Mouse (Mus musculus) neural tube, embryonic 14.5 days (tissue): ENCODE measurements around the gene Ccdc9b. TPM values are rescaled to one million over a fixed set of nuclear protein-coding genes. Genes with fewer than 3 reads are reported as not detected.

Experiments
- ATAC-seq: fragments of 200-750 bp; cut with Nextera tagmentation; 2 replicates; pipeline ENCODE4 v1.8.0; 2017; ENCODE audit warnings: low read depth, mild to moderate bottlenecking, moderate TSS enrichment, moderate library complexity
- H3K27ac ChIP-seq: fragments of 300-500 bp; sonication (generic); 2 replicates; pipeline ENCODE4 v1.5.1; 2014; ENCODE audit warnings: low read depth, mild to moderate bottlenecking, control low read depth, low read length, moderate library complexity, mixed read lengths
- H3K27me3 ChIP-seq: fragments of 300-500 bp; sonication (generic); 2 replicates; pipeline ENCODE4 v1.6.1; 2014; ENCODE audit warnings: low read length; ENCODE audit not compliant: control insufficient read depth, insufficient read depth
- H3K36me3 ChIP-seq: fragments of 300-500 bp; sonication (generic); 2 replicates; pipeline ENCODE4 v1.6.1; 2014; ENCODE audit warnings: low read length, mixed read lengths; ENCODE audit not compliant: control insufficient read depth, insufficient read depth
- H3K4me1 ChIP-seq: fragments of 300-500 bp; sonication (generic); 2 replicates; pipeline ENCODE4 v1.6.1; 2014; ENCODE audit warnings: low read length; ENCODE audit not compliant: control insufficient read depth, insufficient read depth
- H3K4me2 ChIP-seq: fragments of 300-500 bp; sonication (generic); 2 replicates; pipeline ENCODE4 v1.6.1; 2014; ENCODE audit warnings: mild to moderate bottlenecking, low read depth, low read length, control low read depth
- H3K4me3 ChIP-seq: fragments of 300-500 bp; sonication (generic); 2 replicates; pipeline ENCODE4 v1.5.1; 2014; ENCODE audit warnings: low read depth, low read length, control low read depth, mixed read lengths
- H3K9ac ChIP-seq: fragments of 300-500 bp; sonication (generic); replicated peaks from 2 replicates; pipeline ENCODE4 v1.6.1; 2014; ENCODE audit warnings: low read depth, mild to moderate bottlenecking, control low read depth, low read length, mixed read lengths
- H3K9me3 ChIP-seq: fragments of 300-500 bp; sonication (generic); 2 replicates; pipeline ENCODE4 v1.6.1; 2016; ENCODE audit warnings: low read length; ENCODE audit not compliant: control insufficient read depth
- WGBS: fragments of 180-500 bp; shearing (Covaris S2); extraction: QIAGEN DNeasy Blood & Tissue Kit; methylation state at CpG from one replicate; pipeline ENCODE4 v1.1.7; 2014; 5-methylcytosine and 5-hydroxymethylcytosine counted together
- polyA plus RNA-seq: library from polyadenylated mRNA; unstranded; fragments of >200 nt; fragmentation: Nextera tagmentation; extraction: Ambion mirVana; gene quantifications from 2 replicates; pipeline ENCODE4 v1.2.1, GENCODE M21; 2014

The Ccdc9b gene
- polyA plus RNA-seq, 1 experiment from 2014 or later, result 0.60 TPM

DNA sequence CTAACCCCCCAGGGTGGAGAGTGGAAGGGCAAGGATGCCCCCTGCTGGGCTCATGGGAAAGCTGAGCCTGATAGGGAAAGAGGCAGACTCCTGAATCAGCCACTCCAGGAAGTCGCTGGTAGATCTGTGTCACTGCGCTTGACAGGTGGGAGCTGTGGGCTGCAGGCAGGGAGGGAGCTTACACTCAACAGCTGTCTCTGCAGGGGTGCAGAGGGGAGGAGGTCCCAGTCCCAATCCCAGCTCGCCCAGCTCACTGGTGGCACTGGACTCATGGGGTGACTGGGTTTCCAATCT is 31.9 kb downstream of the Ccdc9b start:
- 13% methylated on average over 3 of the region's 3 CpGs for WGBS
- no peaks in the 10 kb centered on the region for H3K4me1 ChIP-seq
- no peak overlapping the region for H3K4me3 ChIP-seq
- no peak overlapping the region for H3K27ac ChIP-seq
- no peaks in the 10 kb centered on the region for H3K36me3 ChIP-seq
- H3K9ac ChIP-seq, result no peak overlapping the region
- H3K27me3 ChIP-seq, result no peaks in the 10 kb centered on the region
- no peak overlapping the region for H3K4me2 ChIP-seq
- H3K9me3 ChIP-seq, result no peaks in the 10 kb centered on the region
- no peak for ATAC-seq

DNA sequence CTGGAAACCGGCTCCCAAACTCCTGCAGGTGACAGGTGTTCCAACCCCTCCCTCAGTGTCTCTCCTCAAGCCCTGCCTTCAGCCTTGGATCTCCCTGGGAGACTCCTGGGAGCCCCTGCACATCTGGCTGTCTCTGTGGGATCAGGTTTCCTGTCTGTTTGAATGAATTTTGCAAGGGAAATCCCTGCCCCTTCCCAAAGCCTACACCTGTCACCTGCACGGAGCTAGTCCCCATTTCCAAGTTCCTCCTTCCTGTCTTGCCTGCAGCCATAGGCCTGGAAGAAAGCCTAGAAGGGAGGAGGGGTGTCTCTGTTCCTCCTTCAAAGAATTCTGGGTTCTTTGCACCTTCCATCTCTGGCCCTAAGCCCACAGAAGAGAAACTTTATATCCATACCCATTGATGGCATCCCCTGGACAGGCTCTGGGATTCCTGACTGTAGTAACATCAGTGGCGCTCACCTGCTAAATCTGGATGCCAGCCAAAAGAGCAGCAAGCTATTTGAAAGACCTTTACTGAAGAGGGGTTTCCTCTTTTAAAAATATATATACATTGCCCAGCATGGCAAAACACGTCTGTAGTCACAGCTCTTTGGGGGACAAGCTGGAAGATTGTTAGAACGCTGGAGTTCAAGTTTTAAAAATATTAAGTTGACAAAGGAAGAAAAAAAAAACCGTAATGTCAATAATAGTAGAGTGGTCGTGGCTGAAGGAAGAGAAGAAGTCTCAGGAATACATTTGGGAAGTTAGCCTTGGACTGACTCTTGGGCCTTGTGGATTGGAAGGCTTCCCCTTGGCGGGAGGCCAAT is 32.4 kb downstream of the Ccdc9b start:
- ATAC-seq, result no peak
- Histone ChIP-seq H3K4me2 (no peak overlapping the region), H3K36me3 (no peaks in the 10 kb centered on the region), H3K4me1 (no peaks in the 10 kb centered on the region), H3K9me3 (no peaks in the 10 kb centered on the region), H3K9ac (no peak overlapping the region), H3K27ac (no peak overlapping the region), H3K27me3 (no peaks in the 10 kb centered on the region), H3K4me3 (no peak overlapping the region)
- 26% methylated on average over 8 of the region's 8 CpGs for WGBS

DNA sequence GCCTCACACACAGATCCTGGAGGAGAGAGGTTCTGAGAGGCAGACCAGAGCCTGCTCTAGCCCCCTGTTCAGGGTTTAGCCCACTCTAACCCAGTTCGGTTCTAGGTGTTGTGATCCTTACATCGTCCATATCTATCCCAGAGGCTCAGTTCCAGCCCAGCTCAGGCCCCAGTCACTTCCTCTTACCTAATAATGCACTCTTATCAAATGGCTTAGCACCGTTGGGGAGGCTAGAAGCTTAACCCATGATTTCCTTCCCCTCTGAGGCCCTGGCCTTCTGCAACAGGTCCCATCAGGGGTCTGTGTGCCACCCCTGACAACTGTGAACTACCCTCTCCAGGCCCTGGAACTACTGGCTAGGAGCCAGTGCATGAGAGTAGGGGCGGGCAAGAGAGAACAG is 33.3 kb downstream of the Ccdc9b start:
- no peak for ATAC-seq

DNA sequence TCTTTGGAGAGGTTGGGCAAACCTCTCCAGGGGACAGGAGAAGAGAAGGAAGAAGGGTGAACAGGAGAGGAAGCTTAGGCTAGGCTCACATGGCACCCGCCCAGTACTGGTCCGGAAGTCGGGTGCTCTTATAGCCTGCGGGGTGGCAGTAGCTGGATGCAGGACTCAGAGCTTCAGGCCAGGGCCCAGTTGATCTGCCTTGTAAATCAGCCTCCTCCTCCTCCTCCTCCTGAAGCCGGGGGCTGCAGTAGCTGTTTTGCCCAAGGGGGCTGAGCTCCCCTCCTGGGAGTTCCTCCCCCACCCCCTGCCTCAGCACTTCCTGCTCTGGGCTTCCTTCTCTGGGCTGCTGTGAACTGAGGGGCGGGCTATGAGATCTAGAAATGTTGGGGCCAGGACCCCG is 34.1 kb downstream of the Ccdc9b start, which contains the start of gene Plcb2:
Gene Plcb2, minus strand, starts transcription at position 102 of the 400 bp plus-strand sequence.
- Histone ChIP-seq H3K27me3 (no peaks in the 10 kb centered on the region), H3K27ac (no peak within 1 kb of the TSS), H3K4me1 (no peaks in the 10 kb centered on the region), H3K36me3 (no peaks in the 10 kb centered on the region), H3K4me3 (no peak within 1 kb of the TSS), H3K9ac (no peak within 1 kb of the TSS), H3K9me3 (no peaks in the 10 kb centered on the region), H3K4me2 (no peak within 1 kb of the TSS)
- 23% methylated on average over 6 of the region's 7 CpGs for WGBS
- no peak for ATAC-seq

More for the DNA sequence above, 33.3 kb downstream of the Ccdc9b start:
- WGBS, result 48% methylated on average over 4 of the region's 4 CpGs
- Histone ChIP-seq H3K36me3 (no peaks in the 10 kb centered on the region), H3K4me3 (no peak overlapping the region), H3K9ac (no peak overlapping the region), H3K27ac (no peak overlapping the region), H3K4me2 (no peak overlapping the region), H3K27me3 (no peaks in the 10 kb centered on the region), H3K4me1 (no peaks in the 10 kb centered on the region), H3K9me3 (no peaks in the 10 kb centered on the region)

DNA sequence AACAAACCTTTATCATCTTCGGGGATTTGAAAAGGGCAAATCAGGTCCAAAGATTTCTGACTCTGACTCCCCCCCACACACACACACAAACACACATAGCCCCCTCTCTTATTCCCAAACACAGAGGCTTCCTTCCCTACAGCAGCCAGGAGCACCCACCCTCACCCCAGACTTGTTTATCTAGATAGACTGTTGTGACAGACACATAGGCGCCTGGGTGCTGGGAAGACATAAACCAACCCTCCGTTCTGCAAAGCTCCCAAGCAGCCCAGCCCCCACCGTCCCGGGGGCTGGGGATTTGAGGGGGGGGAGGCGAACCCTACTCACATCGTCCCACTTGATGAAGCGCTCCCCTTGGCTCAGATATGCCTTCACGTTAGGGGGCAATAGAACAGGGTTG is 34.5 kb downstream of the Ccdc9b start:
- no peak overlapping the region for H3K27ac ChIP-seq
- H3K4me3 ChIP-seq, result no peak overlapping the region
- no peak for ATAC-seq
- no peaks in the 10 kb centered on the region for H3K4me1 ChIP-seq
- no peaks in the 10 kb centered on the region for H3K27me3 ChIP-seq
- 26% methylated on average over 9 of the region's 9 CpGs for WGBS
- H3K36me3 ChIP-seq, result no peaks in the 10 kb centered on the region
- no peaks in the 10 kb centered on the region for H3K9me3 ChIP-seq
- H3K9ac ChIP-seq, result no peak overlapping the region
- H3K4me2 ChIP-seq, result no peak overlapping the region

DNA sequence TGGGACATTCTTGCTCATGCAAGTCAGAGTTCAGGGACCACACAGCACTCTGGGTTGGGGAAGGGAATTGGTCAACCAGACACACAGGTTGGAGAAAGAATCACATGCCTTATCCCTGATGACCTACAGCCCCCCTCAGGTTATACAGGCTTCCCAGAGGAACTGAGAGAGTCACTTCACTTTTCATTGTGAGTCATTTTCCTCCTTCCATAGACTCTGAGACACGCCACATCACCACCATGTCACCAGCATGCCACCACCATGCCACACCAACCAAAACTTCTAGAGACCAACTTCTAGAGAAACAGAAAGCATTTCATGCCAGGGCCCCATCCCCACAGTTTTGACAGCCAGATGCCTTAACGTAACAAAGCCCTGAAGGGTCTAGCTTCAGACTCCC is 35.6 kb downstream of the Ccdc9b start:
- H3K27ac ChIP-seq, result no peak overlapping the region
- no peaks in the 10 kb centered on the region for H3K4me1 ChIP-seq
- no peaks in the 10 kb centered on the region for H3K27me3 ChIP-seq
- H3K9ac ChIP-seq, result no peak overlapping the region
- no peaks in the 10 kb centered on the region for H3K9me3 ChIP-seq
- H3K4me2 ChIP-seq, result no peak overlapping the region
- no peak overlapping the region for H3K4me3 ChIP-seq
- no peak for ATAC-seq
- 89% methylated on average over 2 of the region's 2 CpGs for WGBS
- no peaks in the 10 kb centered on the region for H3K36me3 ChIP-seq

DNA sequence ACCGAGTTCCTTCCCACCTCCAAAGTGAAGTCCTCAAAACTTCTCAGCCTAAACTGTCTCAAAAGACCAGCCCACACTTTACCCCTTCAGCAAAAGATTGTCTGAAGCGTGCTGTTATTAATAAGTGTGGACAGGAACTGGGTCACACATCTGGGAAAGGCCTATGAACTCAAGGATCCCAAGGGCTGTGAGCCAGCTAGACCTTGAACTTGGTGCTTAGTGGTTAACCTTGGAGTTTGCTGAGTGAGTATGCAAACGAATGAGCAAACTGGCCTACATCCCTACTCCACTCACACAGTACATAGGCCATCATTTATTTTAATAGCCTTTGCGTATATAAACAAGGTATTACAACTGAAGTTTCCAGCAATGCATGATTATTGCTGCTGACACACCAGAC is 37.0 kb downstream of the Ccdc9b start:
- H3K36me3 ChIP-seq, result no peaks in the 10 kb centered on the region
- no peak for ATAC-seq
- H3K27ac ChIP-seq, result no peak overlapping the region
- no peak overlapping the region for H3K4me3 ChIP-seq
- H3K9ac ChIP-seq, result no peak overlapping the region
- no peaks in the 10 kb centered on the region for H3K27me3 ChIP-seq
- 84% methylated on average over 4 of the region's 4 CpGs for WGBS
- no peak overlapping the region for H3K4me2 ChIP-seq
- H3K4me1 ChIP-seq, result no peaks in the 10 kb centered on the region
- H3K9me3 ChIP-seq, result no peaks in the 10 kb centered on the region

DNA sequence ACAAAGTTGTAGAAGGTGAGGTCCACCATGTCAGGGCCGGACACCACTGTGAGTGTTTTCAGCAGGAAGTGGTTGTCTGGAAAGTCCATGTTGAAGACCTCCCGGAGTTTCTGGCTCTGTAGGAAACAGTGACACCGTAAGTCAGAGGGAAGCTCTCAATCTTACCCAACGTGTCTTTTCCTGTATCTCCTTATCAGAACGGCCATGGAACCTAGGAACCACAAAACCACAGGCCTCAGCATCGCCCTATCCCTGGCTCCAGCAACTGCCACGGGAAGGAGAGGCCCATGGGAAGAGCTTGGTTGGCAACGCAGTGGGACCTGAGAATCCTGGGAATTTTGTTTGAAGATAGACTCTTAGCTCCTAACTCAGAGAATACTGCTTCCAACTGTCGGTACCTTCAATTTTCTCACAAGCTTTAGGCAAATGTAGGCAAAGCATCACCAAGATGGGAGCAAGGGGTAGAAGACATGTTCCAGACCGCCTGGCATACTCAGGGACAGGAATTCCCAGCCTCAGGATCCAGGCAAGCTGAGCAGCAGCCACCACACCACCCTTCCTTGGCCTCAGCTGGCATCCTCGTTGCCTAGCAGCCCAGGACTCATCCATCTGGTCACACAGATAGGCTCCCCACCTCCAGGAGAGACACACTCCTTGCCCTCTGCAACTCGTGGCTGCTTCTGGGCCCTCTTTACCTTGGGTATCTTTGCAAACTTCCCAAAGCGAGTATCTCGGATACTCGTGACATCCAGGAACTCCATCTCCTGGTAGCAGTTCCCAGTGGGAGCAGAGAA is 38.6 kb downstream of the Ccdc9b start:
- WGBS, result 84% methylated on average over 15 of the region's 15 CpGs
- H3K4me3 ChIP-seq, result no peak overlapping the region
- no peak overlapping the region for H3K27ac ChIP-seq
- no peak overlapping the region for H3K9ac ChIP-seq
- H3K27me3 ChIP-seq, result no peaks in the 10 kb centered on the region
- H3K36me3 ChIP-seq, result no peaks in the 10 kb centered on the region
- ATAC-seq, result no peak
- no peak overlapping the region for H3K4me2 ChIP-seq
- no peaks in the 10 kb centered on the region for H3K9me3 ChIP-seq
- no peaks in the 10 kb centered on the region for H3K4me1 ChIP-seq

DNA sequence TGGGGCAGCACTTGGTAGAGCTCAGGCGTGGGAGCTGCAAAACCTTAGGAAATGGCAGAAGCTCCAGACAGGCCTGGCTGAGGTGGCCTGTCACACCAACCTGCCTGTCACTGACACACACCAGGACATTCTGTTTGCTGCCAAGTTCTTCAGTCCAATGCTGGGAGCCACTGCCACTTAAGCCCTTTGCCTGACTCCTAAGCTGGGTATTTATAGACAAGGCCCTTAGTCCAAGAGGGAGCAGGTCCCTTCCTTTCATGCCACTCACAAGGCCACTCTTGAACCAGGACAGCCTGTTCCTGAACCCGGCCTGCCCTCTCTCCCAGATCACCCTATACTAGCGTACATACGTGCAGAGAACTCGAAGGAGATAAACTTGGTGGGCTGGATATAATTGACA is 45.8 kb downstream of the Ccdc9b start:
- H3K36me3 ChIP-seq, result no peaks in the 10 kb centered on the region
- ATAC-seq, result no peak
- no peaks in the 10 kb centered on the region for H3K4me1 ChIP-seq
- no peak overlapping the region for H3K9ac ChIP-seq
- no peak overlapping the region for H3K4me3 ChIP-seq
- no peaks in the 10 kb centered on the region for H3K9me3 ChIP-seq
- 92% methylated on average over 5 of the region's 5 CpGs for WGBS
- no peak overlapping the region for H3K4me2 ChIP-seq
- H3K27me3 ChIP-seq, result peaks cover 6% of the 10 kb centered on the region
- H3K27ac ChIP-seq, result no peak overlapping the region
